Mouse (Mus musculus): ENCODE data around the gene Dek. TPM values are rescaled to one million over a fixed set of nuclear protein-coding genes. Genes with fewer than 3 reads are reported as not detected.

Dek gene
- polyA plus RNA-seq, 1 experiment from 2014 or later = 100.0 TPM

DNA sequence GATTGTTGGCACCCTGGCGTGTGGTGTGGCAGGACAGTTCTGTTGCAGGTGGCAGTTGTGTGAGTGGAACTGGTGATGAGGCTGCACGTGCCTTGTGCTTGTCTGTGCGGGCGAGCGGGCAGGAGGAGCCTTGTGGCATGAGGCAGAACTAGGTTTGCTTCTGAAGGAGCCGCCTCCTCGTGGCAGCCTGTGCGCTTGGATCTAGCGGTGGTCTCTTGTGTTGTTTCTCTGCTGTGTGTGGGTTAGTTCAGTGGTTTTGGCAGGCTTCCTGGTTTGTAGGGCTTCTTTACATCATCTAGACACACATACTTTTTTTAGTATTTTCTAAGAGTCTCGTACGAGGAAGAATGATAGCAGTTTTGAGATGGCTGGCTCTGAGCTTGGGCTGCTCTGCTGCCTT is 49.9 kb downstream of the Dek start:
- Histone ChIP-seq H3K36me3 (ENCODE audit: control insufficient read depth, insufficient read depth, low read length) (peaks cover 33% of the 10 kb centered on the region), H3K9ac (replicated peaks; ENCODE audit: low read depth, low read length) (no peak overlapping the region), H3K4me3 (ENCODE audit: low read depth, low read length) (no peak overlapping the region), H3K4me1 (ENCODE audit: control insufficient read depth, insufficient read depth, low read length) (no peaks in the 10 kb centered on the region), H3K9me3 (ENCODE audit: control insufficient read depth, low read length) (no peaks in the 10 kb centered on the region), H3K27me3 (ENCODE audit: control insufficient read depth, insufficient read depth, low read length) (no peaks in the 10 kb centered on the region), H3K27ac (ENCODE audit: low read depth, low read length) (no peak overlapping the region), H3K4me2 (ENCODE audit: low read depth, low read length) (no peak overlapping the region)
- 93% methylated on average over 11 of the region's 11 CpGs for WGBS
- no peak for ATAC-seq (ENCODE audit: low read depth)

DNA sequence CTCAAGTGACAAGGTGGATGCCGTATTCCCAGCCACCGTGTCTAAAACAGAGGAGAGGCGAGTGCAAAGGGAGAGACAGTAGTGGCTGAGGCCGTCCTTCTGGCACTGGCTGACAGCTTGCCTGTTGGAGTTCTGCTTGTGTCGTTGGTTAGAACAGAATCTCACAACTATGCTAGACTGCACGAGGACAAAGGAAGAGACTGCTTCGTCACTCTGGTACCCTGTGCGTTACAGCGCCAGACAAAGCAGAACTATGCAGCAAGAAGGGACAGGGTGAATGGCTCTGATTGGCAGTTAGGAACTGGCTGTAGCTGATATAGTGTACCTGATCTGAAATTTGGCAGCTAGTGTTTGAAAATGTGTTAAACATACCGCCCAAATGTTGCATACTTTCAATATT is 52.0 kb downstream of the Dek start:
- no peak overlapping the region for H3K27ac ChIP-seq (ENCODE audit: low read depth, low read length)
- H3K4me3 ChIP-seq (ENCODE audit: low read depth, low read length) = no peak overlapping the region
- ATAC-seq (ENCODE audit: low read depth) = no peak
- no peaks in the 10 kb centered on the region for H3K9me3 ChIP-seq (ENCODE audit: control insufficient read depth, low read length)
- H3K4me1 ChIP-seq (ENCODE audit: control insufficient read depth, insufficient read depth, low read length) = no peaks in the 10 kb centered on the region
- H3K27me3 ChIP-seq (ENCODE audit: control insufficient read depth, insufficient read depth, low read length) = no peaks in the 10 kb centered on the region
- no peak overlapping the region for H3K9ac ChIP-seq (replicated peaks; ENCODE audit: low read depth, low read length)
- peaks cover 23% of the 10 kb centered on the region; the same call in 1 of the 2 replicates for H3K36me3 ChIP-seq (ENCODE audit: control insufficient read depth, insufficient read depth, low read length)
- no peak overlapping the region for H3K4me2 ChIP-seq (ENCODE audit: low read depth, low read length)
- WGBS = 38% methylated on average over 10 of the region's 10 CpGs

DNA sequence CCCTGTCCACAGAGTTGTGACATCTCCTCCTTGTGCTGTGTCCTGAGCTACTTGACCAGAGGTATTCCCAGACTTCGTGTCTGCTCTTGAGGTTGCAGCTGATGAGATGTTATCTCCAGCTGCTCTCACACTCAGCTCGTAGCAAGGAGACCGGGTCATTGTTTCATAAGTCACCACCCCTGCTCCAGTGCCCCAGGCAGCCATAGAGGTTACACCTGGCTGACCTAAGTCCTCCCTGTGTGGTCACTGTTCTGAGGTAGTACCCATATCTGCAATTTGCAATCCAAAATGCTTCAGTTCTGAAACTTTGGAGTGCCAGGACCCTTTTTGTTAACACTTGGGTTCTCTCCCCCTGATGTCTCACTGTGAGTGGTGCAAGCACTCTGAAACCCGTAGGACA is 56.0 kb downstream of the Dek start:
- Histone ChIP-seq H3K4me3 (ENCODE audit: low read depth, low read length) (no peak overlapping the region), H3K36me3 (ENCODE audit: control insufficient read depth, insufficient read depth, low read length) (peaks cover 13% of the 10 kb centered on the region; the same call in 1 of the 2 replicates), H3K4me1 (ENCODE audit: control insufficient read depth, insufficient read depth, low read length) (no peaks in the 10 kb centered on the region), H3K27me3 (ENCODE audit: control insufficient read depth, insufficient read depth, low read length) (no peaks in the 10 kb centered on the region), H3K9me3 (ENCODE audit: control insufficient read depth, low read length) (no peaks in the 10 kb centered on the region), H3K27ac (ENCODE audit: low read depth, low read length) (no peak overlapping the region), H3K9ac (replicated peaks; ENCODE audit: low read depth, low read length) (no peak overlapping the region), H3K4me2 (ENCODE audit: low read depth, low read length) (no peak overlapping the region)
- no peak for ATAC-seq (ENCODE audit: low read depth)
- WGBS = 95% methylated on average over 4 of the region's 4 CpGs

DNA sequence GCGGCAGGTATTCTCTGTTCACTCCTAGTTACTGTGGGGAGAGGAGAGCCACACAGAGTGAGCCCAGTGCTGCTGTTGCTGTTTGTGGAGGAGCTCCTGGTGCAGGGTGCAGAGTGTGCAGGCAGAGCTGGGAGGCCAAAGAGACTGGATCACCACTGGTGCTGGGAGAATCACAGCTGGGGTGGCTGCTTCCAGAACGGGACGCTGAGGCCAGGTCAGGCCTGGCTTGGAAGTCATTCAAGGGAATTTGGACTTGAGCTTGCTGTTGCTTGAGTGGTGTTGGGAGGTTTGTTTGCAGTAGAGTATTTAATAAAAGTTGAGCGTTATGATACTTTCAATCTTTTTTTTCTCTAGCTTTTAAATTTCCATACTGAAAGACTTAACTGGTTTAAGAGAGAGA is 58.0 kb downstream of the Dek start:
- H3K4me1 ChIP-seq (ENCODE audit: control insufficient read depth, insufficient read depth, low read length) = peaks cover 5% of the 10 kb centered on the region; the same call in 1 of the 2 replicates
- no peak overlapping the region for H3K27ac ChIP-seq (ENCODE audit: low read depth, low read length)
- H3K4me3 ChIP-seq (ENCODE audit: low read depth, low read length) = no peak overlapping the region
- WGBS = 92% methylated on average over 4 of the region's 4 CpGs
- no peak overlapping the region for H3K9ac ChIP-seq (replicated peaks; ENCODE audit: low read depth, low read length)
- H3K36me3 ChIP-seq (ENCODE audit: control insufficient read depth, insufficient read depth, low read length) = peaks cover 4% of the 10 kb centered on the region; the same call in 1 of the 2 replicates
- H3K27me3 ChIP-seq (ENCODE audit: control insufficient read depth, insufficient read depth, low read length) = no peaks in the 10 kb centered on the region
- H3K9me3 ChIP-seq (ENCODE audit: control insufficient read depth, low read length) = no peaks in the 10 kb centered on the region
- H3K4me2 ChIP-seq (ENCODE audit: low read depth, low read length) = no peak overlapping the region
- no peak for ATAC-seq (ENCODE audit: low read depth)

DNA sequence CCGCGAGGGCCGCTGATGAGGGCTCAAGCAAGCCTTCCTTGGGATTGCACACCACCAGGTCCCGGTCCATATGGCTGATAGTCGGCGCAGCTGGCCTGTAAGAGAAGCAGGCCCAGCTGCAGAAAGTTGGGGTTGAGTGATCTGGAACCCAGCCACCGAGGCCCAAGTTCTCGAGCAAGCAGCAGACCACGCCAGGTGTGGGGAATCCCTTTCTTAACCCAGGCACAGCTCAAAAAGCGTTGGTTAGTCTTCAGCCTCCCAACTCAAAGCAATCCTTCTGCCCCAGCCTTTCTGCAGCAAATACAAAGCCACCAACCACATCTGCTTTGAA is 61.4 kb downstream of the Dek start, which contains the start of gene Tpmt:
Tpmt (minus strand) TSS at position 121 of the 331 bp plus-strand sequence.
- H3K9me3 ChIP-seq (ENCODE audit: control insufficient read depth, low read length) = no peaks in the 10 kb centered on the region
- no peak for ATAC-seq (ENCODE audit: low read depth)
- peak within 1 kb of the TSS; percentile 78 for H3K9ac ChIP-seq (replicated peaks; ENCODE audit: low read depth, low read length)
- peaks cover 5% of the 10 kb centered on the region; the same call in 1 of the 2 replicates for H3K4me1 ChIP-seq (ENCODE audit: control insufficient read depth, insufficient read depth, low read length)
- H3K4me2 ChIP-seq (ENCODE audit: low read depth, low read length) = peak within 1 kb of the TSS; percentile 99
- peak within 1 kb of the TSS; percentile 81 for H3K27ac ChIP-seq (ENCODE audit: low read depth, low read length)
- no peaks in the 10 kb centered on the region for H3K36me3 ChIP-seq (ENCODE audit: control insufficient read depth, insufficient read depth, low read length)
- H3K27me3 ChIP-seq (ENCODE audit: control insufficient read depth, insufficient read depth, low read length) = no peaks in the 10 kb centered on the region
- whole genome bisulfite sequencing = 16% methylated on average over 10 of the region's 10 CpGs
- H3K4me3 ChIP-seq (ENCODE audit: low read depth, low read length) = peak within 1 kb of the TSS; percentile 84

DNA sequence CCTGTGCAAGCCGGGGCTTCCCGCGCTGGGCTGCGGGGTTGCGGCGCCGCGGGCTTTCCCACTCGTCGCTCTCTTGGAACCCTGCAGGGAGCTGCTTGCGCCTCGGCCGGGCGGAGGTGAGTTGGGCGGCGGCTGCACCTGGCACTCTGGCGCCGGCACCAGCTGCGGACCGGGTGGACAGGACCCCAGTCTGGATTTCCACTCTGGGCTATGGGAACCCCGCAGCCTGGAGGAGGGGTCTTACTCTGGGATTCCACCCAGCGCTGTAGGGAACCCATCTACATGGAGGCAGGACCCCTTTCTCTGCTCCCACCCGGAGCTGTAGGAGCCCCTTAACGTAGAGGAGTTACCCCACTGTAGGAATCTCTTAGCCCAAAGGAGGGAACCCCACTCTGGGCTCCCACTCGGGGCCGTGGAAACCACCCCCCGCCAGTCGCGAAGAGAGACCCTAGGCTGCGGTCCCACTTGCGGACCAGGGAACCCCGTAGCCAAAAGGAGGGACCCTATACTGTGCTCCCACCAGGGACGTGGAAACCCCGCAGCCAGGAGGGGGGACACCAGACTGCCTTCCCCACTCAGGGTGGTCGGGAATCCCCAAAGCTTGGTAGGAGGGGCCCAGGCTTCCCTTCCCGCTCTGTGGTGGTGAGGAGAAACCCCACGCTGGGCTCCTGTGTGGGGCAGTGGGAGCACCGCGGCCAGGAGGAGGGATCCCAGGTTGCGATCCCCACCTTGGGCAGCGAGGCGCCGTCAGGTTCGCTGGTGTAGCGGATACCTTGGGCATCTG is 62.0 kb downstream of the Dek start:
- Histone ChIP-seq H3K4me1 (ENCODE audit: control insufficient read depth, insufficient read depth, low read length) (peaks cover 5% of the 10 kb centered on the region; the same call in 1 of the 2 replicates), H3K36me3 (ENCODE audit: control insufficient read depth, insufficient read depth, low read length) (no peaks in the 10 kb centered on the region), H3K4me2 (ENCODE audit: low read depth, low read length) (peak overlapping the region; percentile 99), H3K27ac (ENCODE audit: low read depth, low read length) (peak overlapping the region; percentile 81), H3K9ac (replicated peaks; ENCODE audit: low read depth, low read length) (peak overlapping the region; percentile 78), H3K27me3 (ENCODE audit: control insufficient read depth, insufficient read depth, low read length) (no peaks in the 10 kb centered on the region), H3K4me3 (ENCODE audit: low read depth, low read length) (peak overlapping the region; percentile 84), H3K9me3 (ENCODE audit: control insufficient read depth, low read length) (no peaks in the 10 kb centered on the region)
- peak; percentile 16 for ATAC-seq (ENCODE audit: low read depth)
- 1% methylated on average over 41 of the region's 45 CpGs for WGBS

DNA sequence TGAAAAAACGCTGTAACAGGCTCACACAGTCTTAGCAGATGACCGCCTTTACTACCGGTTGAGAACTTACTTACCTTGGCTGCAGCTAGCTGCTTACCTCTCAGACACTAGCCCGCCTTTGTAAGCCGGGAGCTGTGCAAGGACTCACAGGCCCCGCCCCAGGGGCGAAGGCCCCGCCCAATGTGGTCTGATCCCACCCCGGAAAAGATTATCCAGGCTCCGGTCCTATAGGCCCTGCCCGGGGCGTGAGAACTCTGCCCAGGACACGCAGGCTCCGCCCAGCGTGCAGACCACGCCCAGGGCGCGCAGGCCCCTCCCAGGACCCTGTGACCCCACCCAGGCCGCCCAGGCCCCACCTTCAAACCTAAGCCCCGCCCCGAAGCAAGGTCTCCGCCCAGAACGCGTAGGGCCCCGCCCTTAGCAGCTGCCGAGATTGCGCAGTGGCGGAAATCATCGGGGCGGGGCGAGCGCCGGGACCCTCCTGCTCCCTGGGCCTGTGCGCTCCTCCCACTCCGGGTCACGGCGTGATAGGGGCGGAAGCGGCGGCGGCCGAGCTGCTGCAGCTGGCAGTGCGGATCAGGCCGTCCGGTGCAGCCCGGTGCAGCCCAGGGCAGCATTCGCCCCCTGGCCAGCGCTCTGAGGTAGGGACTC is 62.8 kb downstream of the Dek start, which contains the start of gene Kdm1b:
Kdm1b (plus strand) TSS at position 470 of the 651 bp plus-strand sequence.
- no peaks in the 10 kb centered on the region for H3K36me3 ChIP-seq (ENCODE audit: control insufficient read depth, insufficient read depth, low read length)
- peak within 1 kb of the TSS; percentile 99 for H3K4me2 ChIP-seq (ENCODE audit: low read depth, low read length)
- peak within 1 kb of the TSS; percentile 78 for H3K9ac ChIP-seq (replicated peaks; ENCODE audit: low read depth, low read length)
- H3K4me1 ChIP-seq (ENCODE audit: control insufficient read depth, insufficient read depth, low read length) = peaks cover 5% of the 10 kb centered on the region; the same call in 1 of the 2 replicates
- peak within 1 kb of the TSS; percentile 84 for H3K4me3 ChIP-seq (ENCODE audit: low read depth, low read length)
- H3K27me3 ChIP-seq (ENCODE audit: control insufficient read depth, insufficient read depth, low read length) = no peaks in the 10 kb centered on the region
- WGBS = under 1% methylated on average over 42 of the region's 48 CpGs
- ATAC-seq (ENCODE audit: low read depth) = peak; percentile 95
- H3K27ac ChIP-seq (ENCODE audit: low read depth, low read length) = peak within 1 kb of the TSS; percentile 81
- H3K9me3 ChIP-seq (ENCODE audit: control insufficient read depth, low read length) = no peaks in the 10 kb centered on the region

DNA sequence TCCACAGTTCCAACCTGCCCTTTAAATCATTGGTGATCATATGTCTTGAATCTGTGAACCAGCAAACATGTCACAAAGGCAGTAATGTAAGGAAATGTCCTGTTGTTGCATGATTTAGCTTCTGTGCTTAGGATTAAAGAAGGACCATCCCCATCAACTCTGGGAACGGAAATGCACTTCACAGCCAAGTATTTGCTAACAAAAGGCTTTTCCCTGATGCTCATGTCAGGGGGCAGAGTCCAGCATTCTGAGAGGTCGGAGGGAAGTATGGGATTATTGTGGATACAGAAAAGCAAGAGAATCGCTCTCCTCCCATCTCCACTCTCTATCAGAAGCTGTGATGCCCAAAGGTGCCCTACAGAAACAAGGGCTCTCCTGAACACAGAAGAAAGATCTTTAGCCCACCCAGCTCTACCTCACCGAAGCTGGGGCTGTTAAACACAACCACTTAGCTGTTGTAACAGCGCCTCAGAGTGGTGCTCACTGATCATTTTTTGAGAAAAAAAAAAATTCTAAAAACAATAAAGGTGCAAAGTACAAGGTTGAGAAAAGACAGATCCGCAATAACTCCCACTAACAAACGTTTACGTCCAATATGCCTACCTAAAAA is 63.9 kb downstream of the Dek start:
- Histone ChIP-seq H3K27me3 (ENCODE audit: control insufficient read depth, insufficient read depth, low read length) (no peaks in the 10 kb centered on the region), H3K36me3 (ENCODE audit: control insufficient read depth, insufficient read depth, low read length) (no peaks in the 10 kb centered on the region), H3K4me1 (ENCODE audit: control insufficient read depth, insufficient read depth, low read length) (peaks cover 5% of the 10 kb centered on the region; the same call in 1 of the 2 replicates), H3K9ac (replicated peaks; ENCODE audit: low read depth, low read length) (no peak overlapping the region), H3K9me3 (ENCODE audit: control insufficient read depth, low read length) (no peaks in the 10 kb centered on the region), H3K4me3 (ENCODE audit: low read depth, low read length) (peak overlapping the region; percentile 4; the same call in 1 of the 2 replicates), H3K4me2 (ENCODE audit: low read depth, low read length) (peak overlapping the region; percentile 99; the same call in 1 of the 2 replicates), H3K27ac (ENCODE audit: low read depth, low read length) (peak overlapping the region; percentile 48; the same call in 1 of the 2 replicates)
- 56% methylated on average over 8 of the region's 8 CpGs for WGBS
- no peak for ATAC-seq (ENCODE audit: low read depth)
